Mouse (Mus musculus): ENCODE data around the gene Luzp1. TPM values are rescaled to one million over a fixed set of nuclear protein-coding genes. Genes with fewer than 3 reads are reported as not detected.

The Luzp1 gene
- total RNA-seq, 2 experiments from 2014 or later: 86.4 to 87.2 TPM

GRCm38 (mm10) chr4:136602568-136602967 is 133.0 kb downstream of the Luzp1 start, which contains the start of gene Kdm1a:
Gene Kdm1a (minus strand): TSS chr4:136602723.
- DNase-seq (ENCODE audit: low spot score in 2 of 2): peak; percentile 92 to 97

Other genes with a start within 250 kb of the Luzp1 start
- under 1 TPM in 1 of 2 experiments, not detected in 1; 0.50 TPM for gene Tcea3, start 222.0 kb upstream of the Luzp1 start, total RNA-seq (2021)
- 10 to 100 TPM; 34.2 to 34.6 TPM for gene Zfp46, start 185.1 kb upstream of the Luzp1 start, total RNA-seq (2021)
- 10 to 100 TPM; 82.8 to 88.6 TPM for gene Hnrnpr, start 158.8 kb upstream of the Luzp1 start, total RNA-seq (2021)
- gene Htr1d, start 46.2 kb upstream of the Luzp1 start, total RNA-seq (2021): 1 to 10 TPM in 1 of 2 experiments, under 1 TPM in 1; 0.56 to 1.2 TPM
- gene 6030445D17Rik, start 7.5 kb upstream of the Luzp1 start, total RNA-seq (2021): under 1 TPM; 0.51 to 0.77 TPM
- gene Kdm1a, start 133.0 kb downstream of the Luzp1 start, total RNA-seq (2021): 10 to 100 TPM; 80.1 to 83.4 TPM
- gene Tex46, start 140.7 kb downstream of the Luzp1 start, total RNA-seq (2021): not detected
- gene Lactbl1, start 152.9 kb downstream of the Luzp1 start, total RNA-seq (2021): not detected